Mouse (Mus musculus) MEL (cell line): ENCODE results near the gene Josd1. TPM values are rescaled to one million over a fixed set of nuclear protein-coding genes. Genes with fewer than 3 reads are reported as not detected.

Experiments
- DNase-seq: peaks from one replicate; pipeline ENCODE4 v3.0.0; 2011; ENCODE audit warnings: low read depth, low spot score
- H3K27ac ChIP-seq: 2 replicates; pipeline ENCODE4 v1.5.1; 2012; ENCODE audit warnings: low read depth, mild to moderate bottlenecking, control low read depth, low read length, moderate library complexity; ENCODE audit not compliant: control insufficient read depth
- H3K27me3 ChIP-seq, 2 experiments: fragments of 150-350 bp in 1 of 2; sonication (generic) in 1 of 2; 2 replicates each; pipeline ENCODE4 v1.6.1; 2012; ENCODE audit warnings: low read length in 2 of 2, mild to moderate bottlenecking in 2 of 2, improper control_type of control experiment in 1 of 2, moderate library complexity in 1 of 2; ENCODE audit not compliant: insufficient read depth in 2 of 2, control insufficient read depth in 1 of 2
- H3K36me3 ChIP-seq, 2 experiments: 2 replicates each; pipeline ENCODE4 v1.6.1; 2012 to 2014; ENCODE audit warnings: low read length in 2 of 2, improper control_type of control experiment in 1 of 2, inconsistent platforms in 1 of 2, mild to moderate bottlenecking in 1 of 2; ENCODE audit not compliant: insufficient read depth in 2 of 2, control insufficient read depth in 1 of 2
- H3K4me1 ChIP-seq, 2 experiments: fragments of 150-350 bp in 1 of 2; sonication (generic) in 1 of 2; 2 replicates each; pipeline ENCODE4 v1.6.1; 2012; ENCODE audit warnings: low read length in 2 of 2, improper control_type of control experiment in 1 of 2, mild to moderate bottlenecking in 1 of 2; ENCODE audit not compliant: insufficient read depth in 2 of 2, control insufficient read depth in 1 of 2
- H3K4me3 ChIP-seq, 2 experiments: fragments of 150-350 bp in 1 of 2; sonication (generic) in 1 of 2; 2 replicates each; pipeline ENCODE4 v1.5.1; 2012; ENCODE audit warnings: low read depth in 2 of 2, low read length in 2 of 2, mild to moderate bottlenecking in 2 of 2, moderate library complexity in 2 of 2, control low read depth in 1 of 2, improper control_type of control experiment in 1 of 2; ENCODE audit not compliant: control insufficient read depth in 1 of 2, insufficient read depth in 1 of 2
- H3K79me2 ChIP-seq: 2 replicates; pipeline ENCODE4 v1.6.1; 2012; ENCODE audit warnings: mild to moderate bottlenecking, low read length, moderate library complexity; ENCODE audit not compliant: control insufficient read depth, poor library complexity, insufficient read depth
- H3K9ac ChIP-seq: 2 replicates; pipeline ENCODE4 v1.6.1; 2012; ENCODE audit warnings: low read depth, mild to moderate bottlenecking, control low read depth, low read length, moderate library complexity; ENCODE audit not compliant: control insufficient read depth, poor library complexity, severe bottlenecking
- H3K9me3 ChIP-seq: fragments of 150-350 bp; sonication (generic); replicated peaks from 2 replicates; pipeline ENCODE4 v1.6.1; 2012; ENCODE audit warnings: mild to moderate bottlenecking, low read length, improper control_type of control experiment, moderate library complexity; ENCODE audit not compliant: insufficient read depth
- BHLHE40 ChIP-seq: IDR thresholded peaks from 2 replicates; pipeline ENCODE4 v1.6.1; 2012; ENCODE audit warnings: low read depth, mild to moderate bottlenecking, inconsistent platforms, low read length, improper control_type of control experiment, borderline replicate concordance
- EP300 ChIP-seq, 2 experiments: IDR thresholded peaks; 2 replicates each; pipeline ENCODE4 v1.6.1; 2011; ENCODE audit warnings: improper control_type of control experiment in 2 of 2, low read length in 2 of 2, low read depth in 1 of 2, mild to moderate bottlenecking in 1 of 2
- ETS1 ChIP-seq: IDR thresholded peaks from 2 replicates; pipeline ENCODE4 v1.6.1; 2012; ENCODE audit warnings: low read depth, mild to moderate bottlenecking, inconsistent platforms, low read length, improper control_type of control experiment, moderate library complexity
- GATA1 ChIP-seq: IDR thresholded peaks from 2 replicates; pipeline ENCODE4 v1.6.1; 2011; ENCODE audit warnings: low read depth, low read length, improper control_type of control experiment
- HCFC1 ChIP-seq: IDR thresholded peaks from 2 replicates; pipeline ENCODE4 v1.6.1; 2012; ENCODE audit warnings: low read depth, mild to moderate bottlenecking, inconsistent platforms, low read length, improper control_type of control experiment, moderate library complexity
- JUND ChIP-seq: IDR thresholded peaks from 2 replicates; pipeline ENCODE4 v1.6.1; 2011; ENCODE audit warnings: low read depth, mild to moderate bottlenecking, improper control_type of control experiment, low read length
- KAT2A ChIP-seq: conservative IDR thresholded peaks from 2 replicates; pipeline ENCODE4 v1.6.1; 2012; ENCODE audit warnings: low read depth, low read length, improper control_type of control experiment, inconsistent platforms
- MAZ ChIP-seq: IDR thresholded peaks from 2 replicates; pipeline ENCODE4 v1.6.1; 2012; ENCODE audit warnings: low read depth, mild to moderate bottlenecking, inconsistent platforms, low read length, improper control_type of control experiment
- MEF2A ChIP-seq: IDR thresholded peaks from 2 replicates; pipeline ENCODE4 v1.6.1; 2014; ENCODE audit warnings: low read depth, mild to moderate bottlenecking, inconsistent platforms, low read length, improper control_type of control experiment; ENCODE audit not compliant: poor library complexity, insufficient replicate concordance, severe bottlenecking; ENCODE audit errors: extremely low read depth
- MXI1 ChIP-seq: IDR thresholded peaks from 2 replicates; pipeline ENCODE4 v1.6.1; 2011; ENCODE audit warnings: mild to moderate bottlenecking, low read depth, low read length, improper control_type of control experiment
- POLR2A ChIP-seq, 2 experiments: IDR thresholded peaks; 2 replicates each; pipeline ENCODE4 v1.6.1; 2011 to 2012; ENCODE audit warnings: low read length in 2 of 2, mild to moderate bottlenecking in 2 of 2, control low read depth in 1 of 2, improper control_type of control experiment in 1 of 2, low read depth in 1 of 2, moderate library complexity in 1 of 2; ENCODE audit not compliant: control insufficient read depth in 1 of 2, insufficient read depth in 1 of 2, poor library complexity in 1 of 2
- POLR2AphosphoS2 ChIP-seq: IDR thresholded peaks from 2 replicates; pipeline ENCODE4 v1.6.1; 2011; ENCODE audit warnings: low read length, improper control_type of control experiment
- POLR2AphosphoS5 ChIP-seq: IDR thresholded peaks from 2 replicates; pipeline ENCODE4 v1.6.1; 2012; ENCODE audit warnings: low read depth, borderline replicate concordance, mild to moderate bottlenecking, inconsistent platforms, low read length, moderate library complexity, mixed read lengths
- RAD21 ChIP-seq: IDR thresholded peaks from 2 replicates; pipeline ENCODE4 v1.6.1; 2011; ENCODE audit warnings: mild to moderate bottlenecking, low read depth, low read length, improper control_type of control experiment
- SMC3 ChIP-seq: IDR thresholded peaks from 2 replicates; pipeline ENCODE4 v1.6.1; 2011; ENCODE audit warnings: low read depth, low read length, improper control_type of control experiment
- ZKSCAN1 ChIP-seq: IDR thresholded peaks from 2 replicates; pipeline ENCODE4 v1.6.1; 2012; ENCODE audit warnings: low read depth, mild to moderate bottlenecking, inconsistent platforms, low read length, improper control_type of control experiment, moderate library complexity
- ZMIZ1 ChIP-seq: IDR thresholded peaks from 2 replicates; pipeline ENCODE4 v1.6.1; 2012; ENCODE audit warnings: low read depth, mild to moderate bottlenecking, inconsistent platforms, low read length, improper control_type of control experiment, moderate library complexity
- ZNF384 ChIP-seq: IDR thresholded peaks from 2 replicates; pipeline ENCODE4 v1.6.1; 2012; ENCODE audit warnings: low read depth, mild to moderate bottlenecking, inconsistent platforms, low read length, improper control_type of control experiment
- polyA plus RNA-seq, 2 experiments: library from polyadenylated mRNA; stranded (reverse) in 1 of 2; unstranded in 1 of 2; fragments of >175 nt in 1 of 2; fragments of >200 nt in 1 of 2; gene quantifications; 2 replicates each; pipeline versions ENCODE4 v1.2.1 to v1.2.4; 2012; ENCODE audit warnings: low replicate concordance in 2 of 2, low read depth in 1 of 2; ENCODE audit not compliant: insufficient read length in 2 of 2, insufficient read depth in 1 of 2, missing spikeins in 1 of 2
- total RNA-seq: library from RNA; depleted of rRNA; stranded (reverse); fragments of 300-350 nt; gene quantifications from 2 replicates; pipeline ENCODE4 v1.2.3, GENCODE M21; 2012

Gene Josd1
- total and polyA plus RNA-seq, 3 experiments: 46.5 to 47.2 TPM; not detected in 1

DNA sequence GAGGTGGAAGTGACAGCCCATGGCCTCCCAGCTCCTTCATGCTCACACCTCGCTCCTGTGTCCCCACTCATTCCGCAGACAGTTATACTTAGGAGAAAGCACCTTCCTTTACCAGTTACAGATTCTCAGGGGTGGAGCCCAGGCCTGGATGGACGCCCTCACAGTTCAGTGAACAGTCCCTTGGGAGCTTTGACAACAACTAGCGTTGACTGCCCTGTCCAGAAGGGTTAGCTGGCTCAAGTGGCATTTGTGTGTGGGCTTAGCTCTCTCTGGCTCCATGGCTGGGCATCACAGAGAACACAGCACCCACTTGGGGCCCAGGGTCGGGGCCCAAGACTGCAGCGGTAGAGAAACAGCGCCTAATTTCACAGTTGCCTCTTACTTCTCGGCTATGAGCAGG is 46.6 kb upstream of the Josd1 start:
- Histone ChIP-seq H3K79me2 (no peaks in the 10 kb centered on the region), H3K4me1 (no peaks in the 10 kb centered on the region), H3K4me3 (no peak overlapping the region), H3K27me3 (no peaks in the 10 kb centered on the region), H3K9ac (no peak overlapping the region), H3K36me3 (no peaks in the 10 kb centered on the region; a peak in 1 of 4 replicates), H3K9me3 (no peaks in the 10 kb centered on the region), H3K27ac (no peak overlapping the region)
- TF ChIP-seq BHLHE40 (no peak), ZMIZ1 (no peak), POLR2AphosphoS2 (no peak), JUND (no peak), KAT2A (no peak), POLR2AphosphoS5 (no peak), MEF2A (no peak), POLR2A (IDR thresholded peaks at IDR 0.05; ENCODE audit: control insufficient read depth in 1 of 2, insufficient read depth in 1 of 2, low read depth in 1 of 2, low read length in 2 of 2, poor library complexity in 1 of 2) (no peak)
- DNase-seq: no peak

DNA sequence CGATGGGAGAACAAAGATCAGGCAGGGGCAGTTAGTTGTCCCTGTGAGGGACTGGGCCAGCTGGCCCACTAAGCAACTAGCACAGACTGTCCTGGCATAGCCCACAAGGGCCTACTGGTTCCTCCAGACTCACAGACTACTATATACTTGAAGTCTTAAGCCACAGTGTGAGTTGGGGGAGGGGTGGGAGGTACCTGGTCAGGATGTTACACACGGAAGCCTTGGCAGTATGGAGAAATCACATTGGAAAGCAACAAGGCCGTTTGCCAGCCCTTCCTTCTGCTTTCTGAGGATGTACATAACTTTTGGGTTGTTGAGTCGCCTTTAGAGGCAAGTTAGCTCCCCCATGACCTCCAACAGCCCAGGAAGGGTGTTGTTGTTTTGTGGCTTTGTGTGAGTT is 45.9 kb upstream of the Josd1 start:
- Histone ChIP-seq H3K27ac (no peak overlapping the region), H3K4me1 (no peaks in the 10 kb centered on the region), H3K36me3 (no peaks in the 10 kb centered on the region; a peak in 1 of 4 replicates), H3K9ac (no peak overlapping the region), H3K9me3 (no peaks in the 10 kb centered on the region), H3K4me3 (no peak overlapping the region), H3K79me2 (no peaks in the 10 kb centered on the region), H3K27me3 (no peaks in the 10 kb centered on the region)
- TF ChIP-seq ZKSCAN1 (no peak), BHLHE40 (no peak), ETS1 (no peak), MXI1 (no peak), HCFC1 (no peak), KAT2A (no peak), EP300 (IDR thresholded peaks at IDR 0.05; ENCODE audit: low read depth in 1 of 2, low read length in 2 of 2) (no peak), GATA1 (no peak), ZNF384 (no peak), MEF2A (no peak), SMC3 (no peak), MAZ (no peak), RAD21 (no peak)
- DNase-seq: no peak
